Mouse (Mus musculus) hindbrain, embryonic 10.5 days (tissue): ENCODE measurements around the gene Pgk1. TPM values are rescaled to one million over a fixed set of nuclear protein-coding genes. Genes with fewer than 3 reads are reported as not detected.

Source experiments
- polyA plus RNA-seq: library from polyadenylated mRNA; unstranded; fragments of >200 nt; fragmentation: Nextera tagmentation; extraction: Ambion mirVana; gene quantifications from 2 replicates; pipeline ENCODE4 v1.2.1, GENCODE M21; 2016

The Pgk1 gene
- polyA plus RNA-seq, 1 experiment from 2014 or later, result 461 TPM

Other genes starting within 250 kb of the Pgk1 start
- gene Magt1, start 175.2 kb upstream of the Pgk1 start, polyA plus RNA-seq, result 30.0 and 43.4 TPM in 2 replicates
- gene Cox7b, start 171.4 kb upstream of the Pgk1 start, polyA plus RNA-seq, result 296 and 330 TPM in 2 replicates
- gene Atp7a, start 159.8 kb upstream of the Pgk1 start, polyA plus RNA-seq, result 21.6 and 22.5 TPM in 2 replicates
- gene Tlr13, start 43.9 kb upstream of the Pgk1 start, polyA plus RNA-seq, result 0.26 and 0.27 TPM in 2 replicates
- gene Taf9b, start 34.1 kb downstream of the Pgk1 start, polyA plus RNA-seq, result 9.3 and 10.9 TPM in 2 replicates
- not detected in 2 replicates for gene Fnd3c2, start 68.3 kb downstream of the Pgk1 start, polyA plus RNA-seq